Mouse (Mus musculus) cerebellum, postnatal 36 days (tissue): ENCODE data around the gene Zscan25.
A peak's percentile ranks its signal among the peaks of the same experiment; 100 is the strongest.
"Not testable (repeated sequence)": the region's sequence is repeated elsewhere in the genome, so short reads cannot be mapped to it uniquely, and the experiment has no call there.

Experiments
- DNase-seq, 2 experiments: peaks; one replicate each; pipeline ENCODE4 v3.0.0; 2021 to 2022; ENCODE audit warnings: mixed read lengths in 2 of 2

Zscan25 gene

GRCm38 (mm10) chr5:145280371-145281143 is at the start of gene Zscan25:
Gene Zscan25 (plus strand): TSS chr5:145280500.
- peak; percentile 94 for DNase-seq

GRCm38 (mm10) chr5:145230641-145231040 is 49.7 kb upstream of the Zscan25 start:
- no peak for DNase-seq

GRCm38 (mm10) chr5:145231367-145231871 is 48.9 kb upstream of the Zscan25 start, which contains the start of gene Zfp655:
Gene Zfp655 (plus strand): TSS chr5:145231715.
- peak; percentile 97 to 98 for DNase-seq

DNA sequence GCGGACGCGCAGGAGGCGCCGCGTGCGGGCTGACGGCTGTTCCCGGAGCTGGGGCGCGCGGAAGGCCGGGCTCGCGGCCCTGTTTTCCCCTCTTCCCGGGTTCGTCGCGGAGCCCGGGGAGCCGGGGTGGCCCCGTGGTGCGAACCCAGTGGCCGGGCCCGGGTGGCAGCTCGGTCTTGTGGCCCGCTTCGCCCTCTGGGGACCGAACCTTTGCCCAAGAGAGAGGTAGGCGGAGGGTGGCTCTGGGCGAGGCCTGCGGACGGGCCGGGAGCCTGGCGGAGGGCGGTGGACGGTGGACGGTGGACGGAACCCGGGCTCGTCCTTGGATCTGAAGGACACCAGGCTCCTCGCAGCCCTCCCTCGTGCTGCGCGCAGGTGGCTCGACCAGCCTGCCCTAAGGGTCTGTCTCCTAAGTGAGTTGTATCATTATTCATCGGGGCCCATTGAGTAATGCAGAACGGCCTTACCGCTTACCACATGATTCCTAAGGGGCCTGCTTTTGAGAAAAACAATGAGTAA is 48.3 kb upstream of the Zscan25 start:
- no peak for DNase-seq

DNA sequence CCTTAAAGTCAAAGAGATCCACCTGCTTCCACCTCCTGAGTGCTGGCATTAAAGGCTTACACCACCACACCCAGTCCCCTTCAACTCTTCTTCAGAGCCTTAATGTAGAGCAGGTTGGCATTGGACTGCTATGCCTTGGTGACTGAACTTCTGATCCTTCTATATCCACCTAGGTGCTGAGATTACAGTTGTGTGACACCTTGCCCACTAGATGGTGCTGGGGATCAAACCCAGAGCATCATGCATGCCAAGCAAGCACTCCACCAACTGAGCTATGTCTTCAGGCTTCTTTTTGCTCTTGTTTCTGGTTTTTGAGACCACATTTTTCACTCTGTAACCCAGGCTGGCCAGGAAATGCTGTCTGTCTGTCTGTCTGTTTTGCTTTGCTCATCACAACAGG is 45.7 kb upstream of the Zscan25 start:
- peak in 1 of 2 experiments; percentile 13 for DNase-seq

DNA sequence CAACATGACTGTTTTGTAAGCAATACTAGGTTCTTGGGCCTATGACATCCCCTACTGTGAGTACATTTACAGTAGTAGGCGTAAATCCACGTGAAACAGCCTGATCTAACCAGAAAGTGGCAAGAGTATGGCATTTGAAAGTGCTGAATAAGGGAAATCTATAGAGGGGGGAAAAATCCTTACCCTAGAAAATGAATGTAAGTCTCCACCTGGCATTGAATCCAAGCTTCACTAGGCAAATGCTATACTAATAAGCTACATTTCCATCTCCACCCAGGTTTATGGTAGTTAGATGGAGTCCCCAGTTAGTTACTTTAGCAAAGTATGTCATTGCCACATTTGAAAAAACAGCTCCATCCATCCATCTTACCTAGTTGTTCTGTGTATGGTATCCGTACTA is 30.8 kb upstream of the Zscan25 start:
- DNase-seq: no peak

DNA sequence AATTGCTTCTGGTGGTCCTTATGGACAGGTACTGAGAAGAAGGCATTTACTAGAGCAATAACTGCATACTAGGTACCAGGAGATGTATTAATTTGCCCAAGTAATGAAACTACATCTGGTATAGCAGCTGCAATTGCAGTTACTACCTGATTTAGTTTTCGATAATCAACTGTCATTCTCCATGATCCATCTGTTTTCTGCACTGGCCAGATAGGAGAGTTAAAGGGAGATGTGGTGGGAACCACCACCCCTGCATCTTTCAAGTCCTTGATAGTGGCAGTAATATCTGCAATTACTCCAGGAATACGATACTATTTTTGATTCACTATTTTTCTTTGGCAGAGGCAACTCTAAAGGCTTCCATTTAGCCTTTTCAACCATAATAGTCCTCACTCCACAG is 6.7 kb upstream of the Zscan25 start:
- DNase-seq: not testable (repeated sequence)

DNA sequence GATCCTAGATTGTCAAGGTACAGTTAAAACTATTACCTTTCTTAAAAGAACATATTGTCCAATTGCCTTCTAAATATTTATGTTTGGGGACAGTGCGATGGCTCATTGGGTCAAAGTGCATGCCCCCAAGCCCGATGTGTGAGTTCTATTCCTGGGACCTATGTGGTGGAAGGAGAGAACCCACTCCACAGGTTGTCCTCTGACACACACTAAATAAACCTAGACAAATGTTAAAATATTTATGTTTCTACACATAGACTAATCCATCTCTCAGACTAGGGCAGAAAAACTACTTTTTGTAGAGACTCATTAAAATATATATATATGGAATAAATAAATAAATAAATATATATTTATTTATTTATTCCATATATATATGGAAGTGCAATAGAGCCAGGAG is 352 bp upstream of the Zscan25 start:
- DNase-seq: no peak

- DNase-seq: no peak
These were observed 8.1 kb downstream of the Zscan25 start for GRCm38 (mm10) chr5:145288382-145288781.

- no peak for DNase-seq
These were observed 10.4 kb downstream of the Zscan25 start for GRCm38 (mm10) chr5:145290697-145291096.

- no peak for DNase-seq
These were observed 12.1 kb downstream of the Zscan25 start for GRCm38 (mm10) chr5:145292398-145292797.

DNA sequence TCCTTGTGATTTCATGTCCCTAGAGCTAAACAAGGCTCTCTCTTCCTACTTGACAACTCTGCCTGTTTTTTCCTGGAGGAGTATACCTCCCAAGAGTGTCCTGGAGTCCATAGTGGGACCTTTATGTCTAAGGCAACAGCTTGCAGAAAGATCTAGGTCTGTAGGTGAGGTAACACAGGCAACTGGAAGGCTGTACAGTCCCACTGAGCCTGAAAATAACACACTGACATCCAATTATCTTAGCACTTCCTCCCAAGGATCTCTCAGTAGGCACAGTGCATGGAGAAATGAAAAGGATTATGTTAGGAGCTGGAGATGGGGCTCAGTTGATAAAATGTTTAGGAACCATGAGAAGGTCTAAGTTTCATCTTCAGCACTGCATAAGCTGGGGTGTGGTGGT is 20.2 kb downstream of the Zscan25 start:
- no peak for DNase-seq

DNA sequence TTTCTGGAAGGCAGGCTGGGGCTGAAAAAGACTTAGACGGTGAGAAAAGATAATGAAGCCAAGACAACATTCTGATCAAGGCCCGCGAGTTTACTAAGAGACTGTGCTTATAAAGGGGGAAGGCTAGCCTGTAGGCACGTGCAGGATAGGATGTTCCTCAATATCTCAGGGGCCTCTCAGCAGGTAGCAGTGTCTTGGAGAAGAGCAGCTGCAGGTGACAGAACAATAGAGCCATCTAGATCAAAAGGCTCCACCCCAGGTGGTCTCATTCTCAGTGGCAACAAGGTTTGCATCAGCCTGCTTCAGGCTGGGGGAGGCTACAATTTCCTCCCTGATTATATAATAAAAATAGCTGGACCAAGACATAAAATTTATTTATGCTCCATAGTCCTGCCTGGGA is 21.5 kb downstream of the Zscan25 start:
- DNase-seq: not testable (repeated sequence)

DNA sequence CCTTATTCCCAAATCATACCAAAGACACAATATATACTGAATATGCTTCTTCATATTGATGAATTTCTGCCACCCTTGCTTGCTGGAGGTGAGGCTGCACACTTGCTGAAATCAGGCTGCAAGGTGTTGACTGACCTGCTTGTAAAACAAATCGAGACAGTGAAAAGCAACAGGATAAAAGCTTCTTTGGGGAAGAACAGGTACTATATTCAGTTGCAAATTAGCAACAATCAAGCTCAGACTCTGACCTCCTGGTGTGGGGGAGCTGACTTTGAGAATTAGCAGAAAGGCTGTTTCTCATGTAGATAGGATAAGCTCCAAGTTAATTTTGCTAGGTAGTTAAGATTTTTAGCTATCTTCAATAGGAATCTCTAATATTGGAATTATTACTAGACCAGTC is 22.1 kb downstream of the Zscan25 start:
- no peak for DNase-seq

DNA sequence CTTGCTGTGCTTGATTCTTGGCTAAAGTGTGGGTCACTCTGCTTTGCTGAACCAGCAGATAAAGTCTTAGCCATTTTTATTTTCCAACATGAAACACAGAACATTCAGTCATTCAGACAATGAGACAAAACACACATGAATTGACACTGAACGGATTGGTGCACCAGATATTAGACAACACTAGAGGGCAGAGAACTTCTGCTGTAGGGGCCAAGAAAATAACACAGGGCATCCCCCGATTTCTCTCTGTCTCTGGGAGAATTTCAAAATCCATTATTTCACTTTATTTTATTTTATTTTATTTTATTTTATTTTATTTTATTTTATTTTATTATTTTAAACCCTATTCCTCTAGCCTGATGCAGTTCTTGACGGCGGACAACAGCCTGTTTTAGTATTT is 26.7 kb downstream of the Zscan25 start:
- not testable (repeated sequence) for DNase-seq

- not testable (repeated sequence) for DNase-seq
These were observed 27.5 kb downstream of the Zscan25 start for GRCm38 (mm10) chr5:145307811-145308210.

DNA sequence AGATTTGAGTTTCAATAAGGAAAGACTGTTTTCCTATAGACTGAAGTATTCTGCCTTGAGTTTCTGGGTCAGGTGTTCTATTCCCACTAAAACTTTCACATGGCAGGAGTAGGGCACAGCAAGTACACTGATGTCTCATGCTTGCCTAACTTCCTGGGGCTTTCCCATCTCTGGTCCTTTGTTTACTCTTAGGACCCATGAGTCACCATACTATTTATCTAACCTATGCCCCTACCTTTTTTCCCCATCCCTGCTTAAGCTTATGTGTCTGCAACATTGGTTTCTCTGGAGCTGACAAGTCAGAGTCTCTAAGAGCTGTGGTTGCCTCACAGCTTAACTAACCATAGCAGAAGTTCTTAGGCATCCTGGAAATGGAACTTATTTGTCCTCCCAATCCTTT is 33.5 kb downstream of the Zscan25 start:
- no peak for DNase-seq

DNA sequence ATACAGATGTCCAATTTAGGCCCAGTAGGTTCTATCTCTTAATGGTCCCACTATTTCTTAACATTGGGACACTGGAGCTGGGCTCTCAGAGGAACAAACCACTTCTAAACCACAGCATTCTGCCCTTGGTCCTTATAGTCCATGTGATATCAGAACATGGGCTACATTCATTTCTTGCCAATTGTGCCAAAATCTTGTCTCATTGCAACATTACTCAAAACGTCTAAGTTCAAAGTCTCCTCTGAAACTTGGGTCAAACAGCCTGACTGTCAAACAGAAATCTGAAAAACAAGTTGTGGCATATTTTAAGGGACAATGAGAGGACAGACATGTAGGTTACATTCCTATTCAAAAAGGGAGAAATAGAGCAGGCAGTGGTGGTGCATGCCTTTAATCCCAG is 36.8 kb downstream of the Zscan25 start:
- DNase-seq: no peak

- not testable (repeated sequence) for DNase-seq
These were observed 58.5 kb downstream of the Zscan25 start for GRCm38 (mm10) chr5:145338756-145339155.
